Mouse (Mus musculus) intestine, embryonic 14.5 days (tissue): ENCODE results near the gene Ncoa5. TPM values are rescaled to one million over a fixed set of nuclear protein-coding genes. Genes with fewer than 3 reads are reported as not detected.

Source experiments
- ATAC-seq: fragments of 200-750 bp; cut with Nextera tagmentation; replicated peaks from 2 replicates; pipeline ENCODE4 v1.8.0; 2017; ENCODE audit warnings: low read depth, moderate number of reproducible peaks, moderate TSS enrichment, moderate library complexity; ENCODE audit not compliant: low FRiP score, low TSS enrichment
- DNase-seq: peaks from one replicate; pipeline ENCODE4 v3.0.0-alpha.2; 2018; ENCODE audit warnings: low spot score
- H3K27ac ChIP-seq: fragments of 300-500 bp; sonication (generic); 2 replicates; pipeline ENCODE4 v1.5.1; 2014; ENCODE audit warnings: low read depth, mild to moderate bottlenecking, control low read depth
- H3K27me3 ChIP-seq: fragments of 300-500 bp; sonication (generic); replicated peaks from 2 replicates; pipeline ENCODE4 v1.6.1; 2014; ENCODE audit warnings: low read length, control low read depth; ENCODE audit not compliant: control insufficient read depth, insufficient read depth
- H3K36me3 ChIP-seq: fragments of 300-500 bp; sonication (generic); 2 replicates; pipeline ENCODE4 v1.6.1; 2014; ENCODE audit warnings: low read length, control low read depth; ENCODE audit not compliant: control insufficient read depth, insufficient read depth
- H3K4me1 ChIP-seq: fragments of 300-500 bp; sonication (generic); replicated peaks from 2 replicates; pipeline ENCODE4 v1.6.1; 2014; ENCODE audit warnings: low read length, control low read depth, mixed read lengths; ENCODE audit not compliant: control insufficient read depth, insufficient read depth
- H3K4me2 ChIP-seq: fragments of 300-500 bp; sonication (generic); 2 replicates; pipeline ENCODE4 v1.6.1; 2014; ENCODE audit warnings: low read length
- H3K4me3 ChIP-seq: fragments of 300-500 bp; sonication (generic); 2 replicates; pipeline ENCODE4 v1.5.1; 2014; ENCODE audit warnings: low read depth, low read length, control low read depth, mixed read lengths
- H3K9ac ChIP-seq: fragments of 300-500 bp; sonication (generic); 2 replicates; pipeline ENCODE4 v1.6.1; 2014; ENCODE audit warnings: mild to moderate bottlenecking, low read length
- H3K9me3 ChIP-seq: fragments of 300-500 bp; sonication (generic); 2 replicates; pipeline ENCODE4 v1.6.1; 2016; ENCODE audit warnings: low read length, control low read depth; ENCODE audit not compliant: control insufficient read depth
- WGBS: fragments of 180-500 bp; shearing (Covaris S2); extraction: QIAGEN DNeasy Blood & Tissue Kit; methylation state at CpG from one replicate; pipeline ENCODE4 v1.1.7; 2014; 5-methylcytosine and 5-hydroxymethylcytosine counted together
- polyA plus RNA-seq: library from polyadenylated mRNA; unstranded; fragments of >200 nt; fragmentation: Nextera tagmentation; extraction: Ambion mirVana; gene quantifications from 2 replicates; pipeline ENCODE4 v1.2.1, GENCODE M21; 2014

The Ncoa5 gene
- polyA plus RNA-seq, 1 experiment from 2014 or later = 58.5 TPM

- no peak overlapping the region for H3K27ac ChIP-seq
- H3K4me3 ChIP-seq = no peak overlapping the region
- DNase-seq = peak; percentile 94
- H3K4me1 ChIP-seq = peaks cover 6% of the 10 kb centered on the region; the same call in 1 of the 2 replicates
- under 1% methylated on average over 21 of the region's 21 CpGs for WGBS
- peak; percentile 61 for ATAC-seq
- no peaks in the 10 kb centered on the region for H3K36me3 ChIP-seq
- H3K9ac ChIP-seq = no peak overlapping the region
- peaks cover 60% of the 10 kb centered on the region for H3K27me3 ChIP-seq
- peak overlapping the region; percentile 35 for H3K4me2 ChIP-seq
- no peaks in the 10 kb centered on the region for H3K9me3 ChIP-seq
These were observed 81.4 kb downstream of the Ncoa5 start for GRCm38 (mm10) chr2:164953224-164953623.

- Histone ChIP-seq H3K27me3 (peaks cover 65% of the 10 kb centered on the region), H3K27ac (no peak overlapping the region), H3K9ac (no peak overlapping the region), H3K4me2 (no peak overlapping the region), H3K9me3 (no peaks in the 10 kb centered on the region), H3K36me3 (no peaks in the 10 kb centered on the region), H3K4me3 (no peak overlapping the region), H3K4me1 (peaks cover 9% of the 10 kb centered on the region; the same call in 1 of the 2 replicates)
- DNase-seq (no peak), ATAC-seq (no peak)
- WGBS = 47% methylated on average over 13 of the region's 13 CpGs
These were observed 82.2 kb downstream of the Ncoa5 start for GRCm38 (mm10) chr2:164952448-164952847.

GRCm38 (mm10) chr2:164951745-164952144 lies 82.9 kb downstream of the Ncoa5 start:
- H3K4me1 ChIP-seq = peaks cover 9% of the 10 kb centered on the region; the same call in 1 of the 2 replicates
- ATAC-seq = no peak
- H3K9ac ChIP-seq = no peak overlapping the region
- H3K27ac ChIP-seq = no peak overlapping the region
- no peaks in the 10 kb centered on the region for H3K36me3 ChIP-seq
- no peaks in the 10 kb centered on the region for H3K9me3 ChIP-seq
- 79% methylated on average over 4 of the region's 4 CpGs for WGBS
- no peak for DNase-seq
- peaks cover 66% of the 10 kb centered on the region for H3K27me3 ChIP-seq
- no peak overlapping the region for H3K4me2 ChIP-seq
- no peak overlapping the region for H3K4me3 ChIP-seq

- Histone ChIP-seq H3K36me3 (no peaks in the 10 kb centered on the region), H3K4me1 (peaks cover 9% of the 10 kb centered on the region; the same call in 1 of the 2 replicates), H3K9me3 (no peaks in the 10 kb centered on the region), H3K27me3 (peaks cover 68% of the 10 kb centered on the region), H3K9ac (no peak overlapping the region), H3K4me2 (no peak overlapping the region), H3K4me3 (no peak overlapping the region), H3K27ac (no peak overlapping the region)
- no peak for DNase-seq
- ATAC-seq = no peak
- 25% methylated on average over 13 of the region's 13 CpGs for WGBS
These were observed 84.2 kb downstream of the Ncoa5 start for GRCm38 (mm10) chr2:164950501-164950900.

Other genes starting within 250 kb of the Ncoa5 start
- 20.5 and 21.3 TPM in 2 replicates for gene Snx21, start 249.0 kb downstream of the Ncoa5 start, polyA plus RNA-seq
- 19.2 and 19.6 TPM in 2 replicates for gene Acot8, start 230.0 kb downstream of the Ncoa5 start, polyA plus RNA-seq
- 8.9 and 11.4 TPM in 2 replicates for gene Zswim3, start 229.8 kb downstream of the Ncoa5 start, polyA plus RNA-seq
- gene Zswim1, start 212.2 kb downstream of the Ncoa5 start, polyA plus RNA-seq = 16.5 and 17.4 TPM in 2 replicates
- gene Spata25, start 206.3 kb downstream of the Ncoa5 start, polyA plus RNA-seq = not detected in 2 replicates
- gene Ctsa, start 202.0 kb downstream of the Ncoa5 start, polyA plus RNA-seq = 155 and 168 TPM in 2 replicates
- 6.7 and 7.7 TPM in 2 replicates for gene Neurl2, start 201.4 kb downstream of the Ncoa5 start, polyA plus RNA-seq
- gene Pltp, start 177.2 kb downstream of the Ncoa5 start, polyA plus RNA-seq = 25.7 and 28.1 TPM in 2 replicates
- gene Pcif1, start 155.6 kb downstream of the Ncoa5 start, polyA plus RNA-seq = 76.0 and 85.5 TPM in 2 replicates
- gene Zfp335, start 123.1 kb downstream of the Ncoa5 start, polyA plus RNA-seq = 12.7 and 14.3 TPM in 2 replicates
- 2.4 and 3.3 TPM in 2 replicates for gene Mmp9, start 94.1 kb downstream of the Ncoa5 start, polyA plus RNA-seq
- gene Slc12a5, start 74.1 kb downstream of the Ncoa5 start, polyA plus RNA-seq = 1.3 and 1.5 TPM in 2 replicates
- gene Cd40, start 20.8 kb upstream of the Ncoa5 start, polyA plus RNA-seq = 12.5 and 12.8 TPM in 2 replicates
- gene 1700025C18Rik, start 55.9 kb upstream of the Ncoa5 start, polyA plus RNA-seq = not detected in 2 replicates
- gene Cdh22, start 200.0 kb upstream of the Ncoa5 start, polyA plus RNA-seq = 0.11 and 0.12 TPM in 2 replicates